Mouse (Mus musculus) bone marrow, adult 2 months (tissue): ENCODE results near the gene Cpb1. TPM values are rescaled to one million over a fixed set of nuclear protein-coding genes. Genes with fewer than 3 reads are reported as not detected.

Experiments
- H3K27ac ChIP-seq: fragments of 200-500 bp; 2 replicates; pipeline ENCODE4 v1.5.1; 2012; ENCODE audit warnings: low read depth, mild to moderate bottlenecking, control low read depth, inconsistent platforms, low read length; ENCODE audit not compliant: control insufficient read depth, poor library complexity, insufficient read depth
- H3K4me1 ChIP-seq: fragments of 200-500 bp; 2 replicates; pipeline ENCODE4 v1.6.1; 2011; ENCODE audit warnings: low read length; ENCODE audit not compliant: control insufficient read depth, insufficient read depth
- H3K4me3 ChIP-seq: fragments of 200-500 bp; replicated peaks from 2 replicates; pipeline ENCODE3; 2011; ENCODE audit warnings: mild to moderate bottlenecking, low read depth, low read length, control low read depth; ENCODE audit not compliant: control insufficient read depth
- CTCF ChIP-seq: fragments of 200-500 bp; IDR thresholded peaks from 2 replicates; pipeline ENCODE4 v1.5.1; 2011; ENCODE audit warnings: low read length, control low read depth; ENCODE audit not compliant: control insufficient read depth, insufficient read depth
- POLR2A ChIP-seq: fragments of 200-500 bp; IDR thresholded peaks from 2 replicates; pipeline ENCODE4 v1.6.1; 2011; ENCODE audit warnings: low read depth, mild to moderate bottlenecking, control low read depth, low read length, borderline replicate concordance; ENCODE audit not compliant: control insufficient read depth
- WGBS: fragments of 180-500 bp; shearing (Covaris S2); methylation state at CpG from one replicate; pipeline ENCODE4 v1.1.7; 2018; 5-methylcytosine and 5-hydroxymethylcytosine counted together
- polyA plus RNA-seq: library from polyadenylated mRNA; stranded (reverse); fragments of >200 nt; gene quantifications from 2 replicates; pipeline ENCODE4 v1.2.4, GENCODE M21; 2011; ENCODE audit warnings: low replicate concordance; ENCODE audit not compliant: missing spikeins, insufficient read depth, insufficient read length

The Cpb1 gene
- polyA plus RNA-seq, 1 experiment, result 1.1 TPM

GRCm38 (mm10) chr3:20281796-20282195, 6.3 kb upstream of the Cpb1 start:
- H3K27ac ChIP-seq, result no peak overlapping the region
- H3K4me3 ChIP-seq, result no peak overlapping the region
- WGBS, result 39% methylated on average over 1 of the region's 1 CpGs
- TF ChIP-seq POLR2A, result no peak
- TF ChIP-seq CTCF, result no peak
- H3K4me1 ChIP-seq, result no peaks in the 10 kb centered on the region

DNA sequence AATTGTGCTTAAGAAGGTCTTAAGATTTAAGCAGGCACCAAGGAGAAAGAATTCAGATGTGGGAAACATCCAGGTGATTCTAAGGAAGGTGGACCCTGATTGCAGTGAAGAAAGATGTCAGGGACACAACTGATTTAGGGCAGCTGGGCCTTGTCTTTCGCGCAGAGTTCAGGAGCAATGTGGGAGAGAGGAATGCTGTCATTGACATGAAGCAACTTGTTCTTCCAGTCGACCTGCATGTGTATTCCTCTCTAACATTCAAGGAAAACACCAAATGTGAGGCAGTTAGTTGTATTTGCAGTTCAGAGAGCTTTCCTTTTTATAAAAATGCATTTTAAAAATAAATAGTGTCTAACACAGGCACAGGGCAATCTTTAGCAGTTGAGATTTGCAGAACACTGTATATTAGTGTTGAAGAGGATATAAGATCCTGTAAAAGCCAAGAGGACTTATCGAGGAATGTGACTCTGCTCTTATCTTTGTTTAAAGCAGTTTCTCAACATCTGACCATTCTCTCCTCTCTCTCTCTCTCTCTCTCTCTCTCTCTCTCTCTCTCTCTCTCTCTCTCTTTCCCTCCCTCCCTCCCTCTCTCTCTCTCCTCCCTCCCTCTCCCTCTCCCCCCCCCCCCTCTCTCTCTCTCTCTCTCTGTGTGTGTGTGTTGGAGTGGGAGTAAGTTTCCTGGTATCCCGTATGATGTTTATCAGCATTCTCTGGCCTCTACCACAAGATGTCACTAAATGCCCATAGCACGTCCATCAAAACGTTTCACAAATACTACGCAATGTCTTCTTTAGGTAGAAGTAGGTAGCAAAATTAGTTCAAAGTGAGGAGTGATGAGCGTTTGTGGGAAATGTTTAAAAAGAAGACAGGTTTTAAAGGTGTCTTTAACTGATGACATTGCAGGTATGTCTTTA, 20.7 kb downstream of the Cpb1 start:
- H3K4me3 ChIP-seq, result no peak overlapping the region
- no peak overlapping the region for H3K27ac ChIP-seq
- WGBS, result 46% methylated on average over 9 of the region's 9 CpGs
- H3K4me1 ChIP-seq, result no peaks in the 10 kb centered on the region
- no peak for TF ChIP-seq CTCF
- TF ChIP-seq POLR2A, result no peak

GRCm38 (mm10) chr3:20243913-20244312, 31.6 kb downstream of the Cpb1 start:
- WGBS, result 18% methylated on average over 1 of the region's 1 CpGs
- TF ChIP-seq POLR2A, result no peak
- no peak for TF ChIP-seq CTCF
- no peak overlapping the region for H3K4me3 ChIP-seq
- no peak overlapping the region for H3K27ac ChIP-seq
- H3K4me1 ChIP-seq, result no peaks in the 10 kb centered on the region

GRCm38 (mm10) chr3:20242050-20242449, 33.5 kb downstream of the Cpb1 start, which contains the start of gene Cpa3:
TSS of gene Cpa3 (minus strand) at chr3:20242181.
- 7% methylated on average over 3 of the region's 3 CpGs for WGBS
- Histone ChIP-seq H3K4me1 (no peaks in the 10 kb centered on the region), H3K4me3 (no peak within 1 kb of the TSS), H3K27ac (no peak within 1 kb of the TSS)
- no peak for TF ChIP-seq CTCF
- no peak for TF ChIP-seq POLR2A

- Histone ChIP-seq H3K4me1 (no peaks in the 10 kb centered on the region), H3K27ac (no peak overlapping the region), H3K4me3 (no peak overlapping the region)
- TF ChIP-seq CTCF (no peak), POLR2A (no peak)
- WGBS, result 34% methylated on average over 3 of the region's 3 CpGs
Measured at GRCm38 (mm10) chr3:20239741-20240140, 35.8 kb downstream of the Cpb1 start.

DNA sequence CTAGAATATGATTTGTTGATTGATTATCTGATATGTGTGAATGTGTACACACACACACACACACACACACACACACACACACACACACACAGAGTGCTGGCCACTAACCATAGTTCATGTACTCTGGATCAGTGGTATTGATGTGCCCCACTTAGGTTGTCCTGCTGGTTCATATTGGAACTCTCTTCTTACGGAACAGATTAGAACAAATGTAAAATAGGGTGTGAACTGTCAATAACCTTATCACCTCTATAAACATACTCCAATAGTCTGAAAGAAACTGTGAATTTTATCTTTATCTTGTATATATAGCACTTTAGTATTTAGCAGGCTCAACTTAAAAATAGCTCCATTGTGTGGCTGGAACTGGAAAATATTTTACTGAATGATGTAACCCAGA, 38.6 kb downstream of the Cpb1 start:
- no peaks in the 10 kb centered on the region for H3K4me1 ChIP-seq
- 78% methylated on average over 1 of the region's 1 CpGs for WGBS
- H3K27ac ChIP-seq, result no peak overlapping the region
- no peak overlapping the region for H3K4me3 ChIP-seq
- TF ChIP-seq POLR2A (no peak), CTCF (no peak)

- H3K4me3 ChIP-seq, result no peak overlapping the region
- H3K27ac ChIP-seq, result no peak overlapping the region
- TF ChIP-seq POLR2A (no peak), CTCF (no peak)
- no peaks in the 10 kb centered on the region for H3K4me1 ChIP-seq
- WGBS, result 28% methylated on average over 1 of the region's 1 CpGs
Measured at GRCm38 (mm10) chr3:20229027-20229426, 46.5 kb downstream of the Cpb1 start.

DNA sequence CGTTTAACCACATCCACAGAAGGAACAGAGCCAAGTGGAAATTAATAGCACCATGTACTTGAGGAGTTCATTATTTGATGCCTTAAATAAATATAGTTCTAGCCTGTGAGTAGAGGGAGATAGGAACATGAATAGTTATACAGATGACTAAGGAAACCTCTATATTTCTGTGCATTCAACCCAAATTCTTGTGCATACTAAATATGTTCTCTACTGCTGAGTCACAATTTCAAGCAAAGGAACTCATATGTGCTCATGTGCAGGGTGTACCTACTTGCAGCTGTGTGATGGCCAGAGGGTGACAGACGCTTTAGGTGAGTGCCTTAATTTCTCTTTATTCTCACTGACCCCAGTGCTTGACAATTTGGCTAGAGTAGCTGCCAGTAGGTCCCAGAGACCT, 50.1 kb downstream of the Cpb1 start:
- H3K27ac ChIP-seq, result no peak overlapping the region
- WGBS, result 64% methylated on average over 2 of the region's 2 CpGs
- TF ChIP-seq POLR2A (no peak), CTCF (no peak)
- no peak overlapping the region for H3K4me3 ChIP-seq
- H3K4me1 ChIP-seq, result no peaks in the 10 kb centered on the region; the same call in 1 of the 2 replicates
